ENCODE assay signal across 9 mouse cellular contexts in genomic region chr19:14692183-14692582, GRCm38 (mm10).
DNase-seq lines count a peak whose midpoint lies in the region; ATAC-seq and TF ChIP-seq lines count a peak whose summit lies in the region.
"Had no signal": no experiment of that assay in that cellular context is flagged by ENCODE, and none has a peak within 500 bp of the region (broad histone marks: within the 10 kb centered on the region; RNA-seq: fewer than 3 reads in every experiment).

No protein-coding gene starts in this region.

- H3K9me3 ChIP-seq in intestine, postnatal 0 days (ENCODE audit: control insufficient read depth) = no peaks in the 10 kb centered on the region
- no peaks in the 10 kb centered on the region for H3K9me3 ChIP-seq in intestine, embryonic 16.5 days (ENCODE audit: control insufficient read depth, low read length)
- H3K9me3 ChIP-seq in forebrain, embryonic 10.5 days = no peaks in the 10 kb centered on the region; the same call in 1 of the 2 replicates
- H3K9me3 ChIP-seq: embryonic facial prominence, embryonic 15.5 days had no signal

- peak; percentile 55 for TF ChIP-seq CTCF in intestine, postnatal 0 days (IDR thresholded peaks at IDR 0.05; ENCODE audit: low read depth)

- no peaks in the 10 kb centered on the region for H3K36me3 ChIP-seq in intestine, postnatal 0 days (ENCODE audit: control insufficient read depth, insufficient read depth)
- no peaks in the 10 kb centered on the region for H3K36me3 ChIP-seq in intestine, embryonic 16.5 days (ENCODE audit: control insufficient read depth, insufficient read depth, low read length)
- no peaks in the 10 kb centered on the region for H3K36me3 ChIP-seq in splenic B cell, adult 2 months (ENCODE audit: control insufficient read depth, insufficient read depth, low read length, poor library complexity, severe bottlenecking)
- no peaks in the 10 kb centered on the region for H3K36me3 ChIP-seq in forebrain, embryonic 10.5 days (replicated peaks)
- H3K36me3 ChIP-seq: embryonic facial prominence, embryonic 15.5 days had no signal

- peak; percentile 55 for DNase-seq in NIH3T3 (ENCODE audit: low read depth)
- peak; percentile 49 for DNase-seq in kidney, adult 9 months
- DNase-seq in splenic B cell, adult 2 months (ENCODE audit: low read depth, low spot score) = peak; percentile 35
- DNase-seq in forebrain, embryonic 10.5 days (ENCODE audit: extremely low spot score, low spot score) = no peak
- DNase-seq in testis, postnatal 10 days (ENCODE audit: low spot score) = no peak
- DNase-seq in gastrocnemius, postnatal 10 days = no peak

- no peak for ATAC-seq in intestine, postnatal 0 days
- ATAC-seq in intestine, embryonic 16.5 days = no peak

- H3K27me3 ChIP-seq in intestine, postnatal 0 days (replicated peaks; ENCODE audit: control insufficient read depth, insufficient read depth, low read length) = no peaks in the 10 kb centered on the region
- no peaks in the 10 kb centered on the region for H3K27me3 ChIP-seq in intestine, embryonic 16.5 days (replicated peaks; ENCODE audit: control insufficient read depth, insufficient read depth, low read length)
- no peaks in the 10 kb centered on the region for H3K27me3 ChIP-seq in splenic B cell, adult 2 months (ENCODE audit: control insufficient read depth, insufficient read depth, low read length, poor library complexity, severe bottlenecking)
- no peaks in the 10 kb centered on the region for H3K27me3 ChIP-seq in forebrain, embryonic 10.5 days (ENCODE audit: poor library complexity, severe bottlenecking)
- H3K27me3 ChIP-seq: embryonic facial prominence, embryonic 15.5 days had no signal

- no peak overlapping the region for H3K4me3 ChIP-seq in intestine, postnatal 0 days (ENCODE audit: low read depth, low read length)
- H3K4me3 ChIP-seq in intestine, embryonic 16.5 days (ENCODE audit: low read length) = no peak overlapping the region
- no peak overlapping the region for H3K4me3 ChIP-seq in forebrain, embryonic 10.5 days
- H3K4me3 ChIP-seq: embryonic facial prominence, embryonic 15.5 days had no signal

- H3K27ac ChIP-seq in intestine, postnatal 0 days (ENCODE audit: low read depth, low read length) = no peak overlapping the region
- H3K27ac ChIP-seq in intestine, embryonic 16.5 days (ENCODE audit: low read length) = no peak overlapping the region
- no peak overlapping the region for H3K27ac ChIP-seq in forebrain, embryonic 10.5 days
- H3K27ac ChIP-seq: embryonic facial prominence, embryonic 15.5 days had no signal

- H3K4me2 ChIP-seq in intestine, postnatal 0 days (replicated peaks; ENCODE audit: low read depth) = no peak overlapping the region
- no peak overlapping the region for H3K4me2 ChIP-seq in intestine, embryonic 16.5 days (ENCODE audit: low read depth, low read length)
- H3K4me2 ChIP-seq: embryonic facial prominence, embryonic 15.5 days had no signal

- no peak overlapping the region for H3K9ac ChIP-seq in intestine, postnatal 0 days (ENCODE audit: low read depth, low read length)
- no peak overlapping the region for H3K9ac ChIP-seq in intestine, embryonic 16.5 days (ENCODE audit: low read depth, low read length)
- H3K9ac ChIP-seq: embryonic facial prominence, embryonic 15.5 days had no signal

- no peaks in the 10 kb centered on the region for H3K4me1 ChIP-seq in intestine, postnatal 0 days (replicated peaks; ENCODE audit: control insufficient read depth, insufficient read depth, low read length)
- H3K4me1 ChIP-seq in intestine, embryonic 16.5 days (ENCODE audit: control insufficient read depth, insufficient read depth, low read length) = no peaks in the 10 kb centered on the region
- H3K4me1 ChIP-seq in forebrain, embryonic 10.5 days = no peaks in the 10 kb centered on the region
- H3K4me1 ChIP-seq: embryonic facial prominence, embryonic 15.5 days had no signal

Comparison
In these comparisons a context has a peak if more than half of its experiments do, and no peak if none do; other contexts are left out.
1. DNase-seq: peak in NIH3T3 (single experiment), kidney, adult 9 months (single experiment) and splenic B cell, adult 2 months (single experiment); none in forebrain, embryonic 10.5 days (single experiment), testis, postnatal 10 days (single experiment) and gastrocnemius, postnatal 10 days (single experiment).